Mouse (Mus musculus): Measurements from ENCODE around the gene Helz. TPM values are rescaled to one million over a fixed set of nuclear protein-coding genes. Genes with fewer than 3 reads are reported as not detected.

The Helz gene
- polyA plus RNA-seq, 1 experiment: 23.3 TPM

DNA sequence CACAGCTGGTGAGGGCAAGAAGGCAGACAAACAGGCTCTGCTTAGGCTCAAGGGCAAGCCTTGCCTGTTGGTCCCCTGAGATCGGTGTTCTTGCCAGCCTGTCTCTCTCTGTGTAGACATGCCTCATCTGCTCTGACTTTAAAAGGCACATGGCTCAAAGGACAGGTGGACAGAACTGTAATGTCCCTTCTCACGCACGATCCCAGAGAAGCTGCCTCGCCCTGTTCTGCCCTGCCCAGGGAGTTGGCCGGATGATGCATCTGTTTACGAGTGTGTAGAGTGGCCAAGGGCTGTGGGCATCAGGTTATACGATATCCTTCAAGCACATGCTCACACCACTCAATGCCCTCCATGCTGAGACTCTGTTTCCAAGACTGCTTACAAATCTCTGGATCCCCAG lies 166.6 kb downstream of the Helz start:
- TF ChIP-seq POLR2A (IDR thresholded peaks at IDR 0.05; ENCODE audit: low read depth, low read length) (no peak), CTCF (IDR thresholded peaks at IDR 0.05; ENCODE audit: extremely low read depth, insufficient read depth, insufficient read length, insufficient replicate concordance) (no peak)
- no peak for DNase-seq (ENCODE audit: low read depth in 1 of 2, low spot score in 2 of 2)
- WGBS: 87% methylated on average over 7 of the region's 7 CpGs
- Histone ChIP-seq H3K36me3 (ENCODE audit: control insufficient read depth, insufficient read depth, low read length) (no peaks in the 10 kb centered on the region), H3K4me3 (ENCODE audit: extremely low read depth, insufficient read depth, insufficient read length) (no peak overlapping the region), H3K27me3 (ENCODE audit: control insufficient read depth, insufficient read depth, low read length) (no peaks in the 10 kb centered on the region; the same call in 1 of the 2 replicates), H3K27ac (ENCODE audit: insufficient read depth, low read length) (no peak overlapping the region), H3K4me1 (ENCODE audit: control insufficient read depth, insufficient read depth, insufficient read length) (no peaks in the 10 kb centered on the region)

DNA sequence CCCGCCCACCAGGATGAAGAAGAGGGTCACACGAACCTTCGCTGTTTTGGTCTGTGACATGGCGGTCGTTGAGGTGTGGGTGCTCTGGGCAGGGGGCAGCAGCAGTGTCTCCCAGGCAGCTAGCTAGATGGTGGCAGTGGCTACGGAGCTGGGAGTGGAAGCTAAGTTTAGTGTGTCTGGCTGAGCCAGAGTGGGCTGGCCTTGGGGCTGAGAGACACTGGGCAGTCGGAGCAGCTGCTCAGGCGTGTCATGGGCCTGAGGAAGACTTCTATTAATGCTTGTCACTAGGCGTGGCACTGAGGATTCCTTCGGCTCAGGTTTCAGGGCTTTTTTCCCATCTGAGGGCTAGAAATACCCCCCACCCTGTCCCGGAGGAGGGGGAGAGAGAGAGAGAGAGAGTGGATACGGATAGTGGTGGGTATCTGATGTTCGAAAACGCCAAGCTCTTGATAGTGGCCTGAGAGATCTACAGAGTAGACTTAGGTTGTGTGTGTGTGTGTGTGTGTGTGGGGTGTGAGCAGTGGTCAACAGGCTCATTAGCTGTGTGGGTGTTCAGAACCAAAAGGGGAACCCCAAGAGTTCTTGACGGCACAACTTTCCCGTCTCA lies 168.7 kb downstream of the Helz start, which contains the start of gene Cacng1:
Gene Cacng1 (minus strand): TSS at position 191 of the 607 bp plus-strand sequence.
- 87% methylated on average over 16 of the region's 16 CpGs for WGBS
- TF ChIP-seq POLR2A (IDR thresholded peaks at IDR 0.05; ENCODE audit: low read depth, low read length) (no peak), CTCF (IDR thresholded peaks at IDR 0.05; ENCODE audit: extremely low read depth, insufficient read depth, insufficient read length, insufficient replicate concordance) (no peak)
- Histone ChIP-seq H3K4me1 (ENCODE audit: control insufficient read depth, insufficient read depth, insufficient read length) (peaks cover 3% of the 10 kb centered on the region; the same call in 1 of the 2 replicates), H3K4me3 (ENCODE audit: extremely low read depth, insufficient read depth, insufficient read length) (no peak within 1 kb of the TSS), H3K27ac (ENCODE audit: insufficient read depth, low read length) (no peak within 1 kb of the TSS), H3K36me3 (ENCODE audit: control insufficient read depth, insufficient read depth, low read length) (no peaks in the 10 kb centered on the region), H3K27me3 (ENCODE audit: control insufficient read depth, insufficient read depth, low read length) (no peaks in the 10 kb centered on the region; the same call in 1 of the 2 replicates)
- no peak for DNase-seq (ENCODE audit: low read depth in 1 of 2, low spot score in 2 of 2)

DNA sequence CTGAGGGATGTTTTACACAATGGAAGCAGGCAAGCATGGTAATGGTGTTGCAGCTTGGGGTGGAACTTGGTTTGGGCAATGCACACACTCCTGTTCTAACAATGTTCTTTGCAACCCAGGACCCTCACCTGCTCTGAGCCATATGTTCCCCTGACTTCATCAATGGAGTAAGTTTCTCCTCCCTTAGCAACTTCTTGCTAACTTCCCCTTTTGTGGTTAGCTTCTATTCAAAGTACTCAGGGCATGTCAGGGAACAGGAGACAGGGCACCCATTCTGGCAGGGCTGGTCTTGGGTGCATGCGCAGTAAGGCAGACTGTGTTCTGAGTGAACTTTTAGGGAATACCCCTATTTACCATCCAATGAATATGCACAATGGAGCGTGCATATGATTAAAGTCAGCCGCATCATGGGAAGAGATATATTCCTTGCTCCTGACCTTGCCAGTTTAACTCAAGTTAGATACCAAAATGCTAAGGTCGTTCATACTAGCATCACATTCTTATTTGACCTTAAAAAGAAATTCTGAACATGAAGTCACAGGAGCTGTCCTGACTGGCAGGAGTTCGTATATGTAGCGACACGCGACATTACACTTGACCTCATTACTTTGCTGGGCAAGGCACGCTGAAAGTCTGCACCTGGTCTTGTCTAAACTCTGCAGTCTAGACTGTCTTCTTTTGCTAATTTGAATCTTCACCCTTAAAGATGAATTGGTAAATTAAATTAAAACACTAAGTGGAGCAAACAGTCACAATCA lies 172.7 kb downstream of the Helz start:
- peaks cover 3% of the 10 kb centered on the region; the same call in 1 of the 2 replicates for H3K4me1 ChIP-seq (ENCODE audit: control insufficient read depth, insufficient read depth, insufficient read length)
- DNase-seq (ENCODE audit: low read depth in 1 of 2, low spot score in 2 of 2): no peak
- no peak overlapping the region for H3K4me3 ChIP-seq (ENCODE audit: extremely low read depth, insufficient read depth, insufficient read length)
- H3K36me3 ChIP-seq (ENCODE audit: control insufficient read depth, insufficient read depth, low read length): no peaks in the 10 kb centered on the region
- no peaks in the 10 kb centered on the region for H3K27me3 ChIP-seq (ENCODE audit: control insufficient read depth, insufficient read depth, low read length)
- WGBS: 60% methylated on average over 9 of the region's 9 CpGs
- TF ChIP-seq CTCF (IDR thresholded peaks at IDR 0.05; ENCODE audit: extremely low read depth, insufficient read depth, insufficient read length, insufficient replicate concordance): no peak
- no peak for TF ChIP-seq POLR2A (IDR thresholded peaks at IDR 0.05; ENCODE audit: low read depth, low read length)
- no peak overlapping the region for H3K27ac ChIP-seq (ENCODE audit: insufficient read depth, low read length)

DNA sequence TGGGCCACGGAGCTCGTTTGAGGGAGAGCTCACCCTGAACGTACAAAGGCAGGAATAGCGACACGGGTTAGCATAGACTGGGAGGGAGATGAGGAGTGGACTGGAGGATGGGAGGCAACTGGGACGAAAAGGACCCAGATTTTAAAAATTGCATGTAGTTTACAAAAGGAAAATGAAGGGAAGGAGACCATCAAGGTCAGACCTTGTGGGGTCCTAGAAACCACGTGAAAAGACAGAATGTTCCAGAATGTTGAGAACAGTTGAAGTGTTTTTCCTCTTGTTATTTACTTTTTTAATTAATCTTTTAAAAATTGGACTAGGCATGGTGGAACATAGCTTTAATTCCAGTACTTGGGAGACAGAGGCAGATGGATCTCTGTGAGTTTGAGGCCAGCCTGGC lies 173.3 kb downstream of the Helz start:
- no peak overlapping the region for H3K4me3 ChIP-seq (ENCODE audit: extremely low read depth, insufficient read depth, insufficient read length)
- no peak overlapping the region for H3K27ac ChIP-seq (ENCODE audit: insufficient read depth, low read length)
- WGBS: 83% methylated on average over 7 of the region's 7 CpGs
- TF ChIP-seq POLR2A (IDR thresholded peaks at IDR 0.05; ENCODE audit: low read depth, low read length): no peak
- no peak for TF ChIP-seq CTCF (IDR thresholded peaks at IDR 0.05; ENCODE audit: extremely low read depth, insufficient read depth, insufficient read length, insufficient replicate concordance)
- no peaks in the 10 kb centered on the region for H3K36me3 ChIP-seq (ENCODE audit: control insufficient read depth, insufficient read depth, low read length)
- no peaks in the 10 kb centered on the region for H3K27me3 ChIP-seq (ENCODE audit: control insufficient read depth, insufficient read depth, low read length)
- peaks cover 3% of the 10 kb centered on the region; the same call in 1 of the 2 replicates for H3K4me1 ChIP-seq (ENCODE audit: control insufficient read depth, insufficient read depth, insufficient read length)
- no peak for DNase-seq (ENCODE audit: low read depth in 1 of 2, low spot score in 2 of 2)

DNA sequence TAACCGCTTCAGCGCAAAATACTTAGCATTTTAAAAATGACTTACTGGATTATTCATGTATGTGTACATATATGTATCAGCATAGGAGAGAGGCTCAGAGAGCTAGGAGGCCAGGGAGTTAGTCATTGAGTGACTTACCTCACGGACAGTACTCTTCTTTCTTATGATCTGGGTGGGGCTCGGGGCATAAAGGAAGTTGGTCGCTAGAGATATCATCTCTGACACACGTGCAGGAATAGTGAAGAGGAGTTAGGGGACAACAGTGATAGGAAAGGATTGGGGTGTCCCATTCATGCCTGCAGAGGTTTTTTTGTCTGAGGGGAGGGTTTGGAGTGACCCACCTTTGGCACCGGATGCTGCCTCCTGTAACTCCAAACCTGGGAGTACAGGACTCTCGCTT lies 176.9 kb downstream of the Helz start:
- TF ChIP-seq POLR2A (IDR thresholded peaks at IDR 0.05; ENCODE audit: low read depth, low read length) (no peak), CTCF (IDR thresholded peaks at IDR 0.05; ENCODE audit: extremely low read depth, insufficient read depth, insufficient read length, insufficient replicate concordance) (no peak)
- Histone ChIP-seq H3K27me3 (ENCODE audit: control insufficient read depth, insufficient read depth, low read length) (no peaks in the 10 kb centered on the region), H3K4me1 (ENCODE audit: control insufficient read depth, insufficient read depth, insufficient read length) (peaks cover 3% of the 10 kb centered on the region; the same call in 1 of the 2 replicates), H3K27ac (ENCODE audit: insufficient read depth, low read length) (no peak overlapping the region), H3K36me3 (ENCODE audit: control insufficient read depth, insufficient read depth, low read length) (no peaks in the 10 kb centered on the region), H3K4me3 (ENCODE audit: extremely low read depth, insufficient read depth, insufficient read length) (no peak overlapping the region)
- no peak for DNase-seq (ENCODE audit: low read depth in 1 of 2, low spot score in 2 of 2)
- 67% methylated on average over 8 of the region's 8 CpGs for WGBS

DNA sequence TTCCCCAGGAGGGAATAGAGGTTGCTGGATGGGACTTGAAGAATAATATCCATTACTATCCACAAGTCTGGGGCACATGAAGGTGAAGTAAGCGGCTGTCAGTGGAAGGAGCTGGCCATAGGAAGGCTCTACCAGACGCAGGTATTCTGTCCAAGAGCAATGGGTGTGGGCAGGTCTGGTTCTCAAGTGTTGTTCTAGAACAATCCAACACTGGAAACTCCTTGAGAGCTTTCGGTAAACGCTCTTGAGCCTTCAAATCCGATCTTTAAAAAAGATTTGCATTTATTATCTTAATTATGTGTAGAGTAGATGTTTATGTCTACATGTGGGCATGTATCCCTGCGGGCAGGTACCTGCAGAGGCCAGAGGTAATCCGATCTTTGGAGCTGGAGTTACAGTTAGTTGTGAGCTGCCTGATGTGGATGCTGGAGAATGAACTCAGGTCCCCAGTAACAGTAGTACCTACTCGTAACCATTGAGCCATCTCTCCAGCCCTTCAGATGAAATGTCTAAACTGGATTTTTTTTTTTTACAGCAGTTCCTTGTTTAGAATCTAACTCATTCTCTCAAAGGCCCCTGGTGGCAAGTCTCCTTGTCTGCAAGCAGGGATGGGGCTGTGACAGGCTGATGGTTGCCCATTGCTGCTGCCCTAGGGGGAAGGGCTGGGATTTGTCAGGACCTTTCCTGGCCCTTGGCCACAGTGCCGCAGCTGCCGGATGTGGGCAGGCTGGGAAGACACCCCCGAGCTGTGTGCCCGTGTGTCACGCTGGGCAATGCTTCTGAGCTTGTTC lies 180.5 kb downstream of the Helz start:
- 77% methylated on average over 13 of the region's 13 CpGs for WGBS

More for the DNA sequence above, 180.5 kb downstream of the Helz start:
- no peak for TF ChIP-seq POLR2A (IDR thresholded peaks at IDR 0.05; ENCODE audit: low read depth, low read length)
- no peak for TF ChIP-seq CTCF (IDR thresholded peaks at IDR 0.05; ENCODE audit: extremely low read depth, insufficient read depth, insufficient read length, insufficient replicate concordance)
- Histone ChIP-seq H3K4me1 (ENCODE audit: control insufficient read depth, insufficient read depth, insufficient read length) (no peaks in the 10 kb centered on the region), H3K4me3 (ENCODE audit: extremely low read depth, insufficient read depth, insufficient read length) (no peak overlapping the region), H3K36me3 (ENCODE audit: control insufficient read depth, insufficient read depth, low read length) (no peaks in the 10 kb centered on the region), H3K27me3 (ENCODE audit: control insufficient read depth, insufficient read depth, low read length) (no peaks in the 10 kb centered on the region), H3K27ac (ENCODE audit: insufficient read depth, low read length) (no peak overlapping the region)
- no peak for DNase-seq (ENCODE audit: low read depth in 1 of 2, low spot score in 2 of 2)

Measured in spleen, adult 2 months (tissue).